In genomic region chr5:106604381-106604780, GRCm38 (mm10) we compare ENCODE assay signal across 20 mouse cellular contexts. TPM values are rescaled to one million over a fixed set of nuclear protein-coding genes. Genes with fewer than 3 reads are reported as not detected.
A peak's percentile ranks its signal among the peaks of the same experiment; 100 is the strongest.
DNase-seq lines count a peak whose midpoint lies in the region; ATAC-seq lines count a peak whose summit lies in the region.
"Had no signal": no experiment of that assay in that cellular context is flagged by ENCODE, and none has a peak within 500 bp of the region (broad histone marks: within the 10 kb centered on the region; RNA-seq: fewer than 3 reads in every experiment).

No protein-coding gene starts in this region.

- WGBS in kidney, embryonic 16.5 days = 75% methylated on average over 5 of the region's 5 CpGs
- 82% methylated on average over 5 of the region's 5 CpGs for WGBS in kidney, embryonic 14.5 days

- H3K9me3 ChIP-seq in kidney, embryonic 16.5 days (ENCODE audit: low read length) = no peaks in the 10 kb centered on the region
- H3K9me3 ChIP-seq in kidney, embryonic 14.5 days (ENCODE audit: control insufficient read depth, low read length) = no peaks in the 10 kb centered on the region
- H3K9me3 ChIP-seq: embryonic facial prominence, embryonic 13.5 days; embryonic facial prominence, embryonic 15.5 days; forebrain, embryonic 10.5 days; forebrain, embryonic 12.5 days had no signal

- H3K27me3 ChIP-seq in kidney, embryonic 16.5 days (ENCODE audit: insufficient read depth, low read length) = no peaks in the 10 kb centered on the region
- H3K27me3 ChIP-seq in kidney, embryonic 14.5 days (ENCODE audit: control insufficient read depth, insufficient read depth, low read length) = no peaks in the 10 kb centered on the region
- H3K27me3 ChIP-seq: embryonic facial prominence, embryonic 13.5 days; embryonic facial prominence, embryonic 15.5 days; forebrain, embryonic 12.5 days had no signal

- H3K27ac ChIP-seq in kidney, embryonic 16.5 days (ENCODE audit: low read length) = no peak overlapping the region
- H3K27ac ChIP-seq in kidney, embryonic 14.5 days (ENCODE audit: low read depth, low read length) = no peak overlapping the region
- H3K27ac ChIP-seq: embryonic facial prominence, embryonic 13.5 days; embryonic facial prominence, embryonic 15.5 days; forebrain, embryonic 10.5 days; forebrain, embryonic 12.5 days had no signal

- H3K4me1 ChIP-seq in kidney, embryonic 16.5 days (ENCODE audit: insufficient read depth, low read length) = peaks cover 14% of the 10 kb centered on the region
- no peaks in the 10 kb centered on the region for H3K4me1 ChIP-seq in kidney, embryonic 14.5 days (ENCODE audit: control insufficient read depth, insufficient read depth, low read length)
- H3K4me1 ChIP-seq: embryonic facial prominence, embryonic 13.5 days; embryonic facial prominence, embryonic 15.5 days; forebrain, embryonic 10.5 days had no signal

- no peak overlapping the region for H3K4me3 ChIP-seq in kidney, embryonic 16.5 days (ENCODE audit: low read length)
- H3K4me3 ChIP-seq in kidney, embryonic 14.5 days (ENCODE audit: low read length) = no peak overlapping the region
- H3K4me3 ChIP-seq: embryonic facial prominence, embryonic 13.5 days; embryonic facial prominence, embryonic 15.5 days; erythroblast, embryonic 14.5 days; forebrain, embryonic 10.5 days; forebrain, embryonic 12.5 days had no signal

- no peak for ATAC-seq in kidney, embryonic 16.5 days (ENCODE audit: low FRiP score, low TSS enrichment)
- no peak for ATAC-seq in kidney, embryonic 14.5 days (ENCODE audit: low FRiP score, low TSS enrichment)
- ATAC-seq: forebrain, embryonic 14.5 days; forebrain, embryonic 16.5 days had no signal

- H3K4me2 ChIP-seq in kidney, embryonic 16.5 days (replicated peaks; ENCODE audit: low read depth, low read length) = no peak overlapping the region
- no peak overlapping the region for H3K4me2 ChIP-seq in kidney, embryonic 14.5 days (replicated peaks; ENCODE audit: low read depth, low read length)
- H3K4me2 ChIP-seq: embryonic facial prominence, embryonic 13.5 days; embryonic facial prominence, embryonic 15.5 days; forebrain, embryonic 12.5 days had no signal

- H3K9ac ChIP-seq in kidney, embryonic 16.5 days (replicated peaks; ENCODE audit: low read length) = no peak overlapping the region
- H3K9ac ChIP-seq in kidney, embryonic 14.5 days (ENCODE audit: low read depth, low read length) = no peak overlapping the region
- H3K9ac ChIP-seq: embryonic facial prominence, embryonic 13.5 days; embryonic facial prominence, embryonic 15.5 days; forebrain, embryonic 12.5 days had no signal

- DNase-seq in kidney, adult 11 months = peak; percentile 5
- peak; percentile 75 for DNase-seq in kidney, adult 9 months
- DNase-seq: adrenal gland, adult 2 months; adrenal gland, postnatal 10 days; adrenal gland, postnatal 25 days; cerebellum, adult 11 months; cerebellum, adult 8-10 months; embryo, embryonic 11 days had no signal

- peaks cover 9% of the 10 kb centered on the region for H3K36me3 ChIP-seq in kidney, embryonic 16.5 days (ENCODE audit: insufficient read depth, low read length)
- H3K36me3 ChIP-seq in kidney, embryonic 14.5 days (ENCODE audit: control insufficient read depth, insufficient read depth, low read length) = no peaks in the 10 kb centered on the region

RNA-seq across cellular contexts. Expression of gene Gm17304, which starts 4.5 kb away (rescaled TPM):
- not detected in 2 replicates for polyA plus RNA-seq in kidney, embryonic 16.5 days (2015; fragmentation: Nextera tagmentation; extraction: Ambion mirVana)
- not detected in 2 replicates for polyA plus RNA-seq in kidney, embryonic 14.5 days (2014; fragmentation: Nextera tagmentation; extraction: Ambion mirVana)
- polyA plus RNA-seq: adrenal gland, adult 2 months; brain, embryonic 14.5 days; C2C12; embryonic facial prominence, embryonic 11.5 days; embryonic facial prominence, embryonic 13.5 days; embryonic facial prominence, embryonic 15.5 days; erythroblast, embryonic 14.5 days; forebrain, embryonic 10.5 days; forebrain, embryonic 12.5 days; forebrain, embryonic 14.5 days; forebrain, embryonic 16.5 days had no signal
